Mouse (Mus musculus) natural killer cell, adult 2 months (primary cell): ENCODE measurements around the gene Tcf3.

Source experiments
- DNase-seq, 2 experiments: peaks; one replicate each; pipeline ENCODE4 v3.0.0; 2022; ENCODE audit warnings: low spot score in 2 of 2

Gene Tcf3

GRCm38 (mm10) chr10:80437973-80438372, 4.5 kb upstream of the Tcf3 start:
- DNase-seq: no peak

GRCm38 (mm10) chr10:80436276-80436675, 2.8 kb upstream of the Tcf3 start:
- DNase-seq: no peak

- no peak for DNase-seq
Measured at GRCm38 (mm10) chr10:80435764-80436163, 2.3 kb upstream of the Tcf3 start.

GRCm38 (mm10) chr10:80434823-80435222, 1.4 kb upstream of the Tcf3 start:
- no peak for DNase-seq

- DNase-seq: no peak
Measured at GRCm38 (mm10) chr10:80434233-80434592, 766 bp upstream of the Tcf3 start.

- peak in 1 of 2 experiments; percentile 31 for DNase-seq
Measured at GRCm38 (mm10) chr10:80432936-80433512, 423 bp downstream of the Tcf3 start.

GRCm38 (mm10) chr10:80432387-80432785, 1.1 kb downstream of the Tcf3 start:
- no peak for DNase-seq

GRCm38 (mm10) chr10:80431570-80432386, 1.7 kb downstream of the Tcf3 start:
- peak; percentile 34 to 38 for DNase-seq

GRCm38 (mm10) chr10:80430375-80430980, 3.0 kb downstream of the Tcf3 start:
- DNase-seq: no peak

- DNase-seq: peak in 1 of 2 experiments; percentile 36
Measured at GRCm38 (mm10) chr10:80429800-80430199, 3.6 kb downstream of the Tcf3 start.

- DNase-seq: no peak
Measured at GRCm38 (mm10) chr10:80425041-80425440, 8.4 kb downstream of the Tcf3 start.

GRCm38 (mm10) chr10:80423562-80423961, 9.9 kb downstream of the Tcf3 start:
- peak in 1 of 2 experiments; percentile 49 for DNase-seq

GRCm38 (mm10) chr10:80421651-80422472, 11.6 kb downstream of the Tcf3 start:
- DNase-seq: no peak

GRCm38 (mm10) chr10:80421208-80421607, 12.2 kb downstream of the Tcf3 start:
- DNase-seq: no peak

- DNase-seq: no peak
Measured at GRCm38 (mm10) chr10:80420729-80421128, 12.7 kb downstream of the Tcf3 start.

- DNase-seq: no peak
Measured at GRCm38 (mm10) chr10:80419419-80419818, 14.0 kb downstream of the Tcf3 start.

GRCm38 (mm10) chr10:80418311-80418710, 15.1 kb downstream of the Tcf3 start:
- no peak for DNase-seq

GRCm38 (mm10) chr10:80417841-80418240, 15.6 kb downstream of the Tcf3 start:
- no peak for DNase-seq

GRCm38 (mm10) chr10:80417371-80417770, 16.1 kb downstream of the Tcf3 start:
- DNase-seq: no peak

GRCm38 (mm10) chr10:80415566-80415965, 17.9 kb downstream of the Tcf3 start:
- DNase-seq: no peak

GRCm38 (mm10) chr10:80412656-80413541, 20.5 kb downstream of the Tcf3 start:
- DNase-seq: no peak
